Mouse (Mus musculus) cerebellum, postnatal 25 days (tissue): ENCODE data around the gene Pnmal1.

Experiments used
- DNase-seq, 2 experiments: peaks; one replicate each; pipeline ENCODE4 v3.0.0; 2021; ENCODE audit warnings: mixed read lengths in 2 of 2

The Pnmal1 gene

GRCm38 (mm10) chr7:16924037-16924834, 35.2 kb upstream of the Pnmal1 start, which contains the start of gene Calm3:
Gene Calm3, minus strand, starts transcription at chr7:16924114.
- DNase-seq = peak; percentile 100

GRCm38 (mm10) chr7:16928341-16928740, 31.1 kb upstream of the Pnmal1 start:
- no peak for DNase-seq

DNA sequence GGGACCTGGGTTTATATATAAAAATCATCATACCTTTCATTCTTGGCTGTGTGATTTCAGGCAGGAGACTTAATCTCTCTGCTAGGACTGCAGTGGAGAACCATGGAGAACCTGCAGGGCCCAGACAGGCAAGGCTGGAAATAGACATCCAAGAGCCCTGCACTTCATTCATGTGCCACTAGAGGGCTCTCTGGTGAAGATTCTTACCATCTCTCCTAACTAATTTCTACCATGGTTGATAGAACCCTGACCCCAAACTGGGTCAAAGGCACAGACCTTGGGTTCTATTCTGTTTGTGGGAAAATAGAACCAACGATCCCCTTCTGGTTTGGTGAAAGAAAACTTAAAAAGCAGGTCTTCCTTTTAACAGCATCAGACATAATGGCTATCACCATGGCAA, 28.6 kb upstream of the Pnmal1 start:
- DNase-seq = peak; percentile 82 to 90

- peak; percentile 90 to 93 for DNase-seq
Measured at GRCm38 (mm10) chr7:16931968-16932627, 27.4 kb upstream of the Pnmal1 start.

DNA sequence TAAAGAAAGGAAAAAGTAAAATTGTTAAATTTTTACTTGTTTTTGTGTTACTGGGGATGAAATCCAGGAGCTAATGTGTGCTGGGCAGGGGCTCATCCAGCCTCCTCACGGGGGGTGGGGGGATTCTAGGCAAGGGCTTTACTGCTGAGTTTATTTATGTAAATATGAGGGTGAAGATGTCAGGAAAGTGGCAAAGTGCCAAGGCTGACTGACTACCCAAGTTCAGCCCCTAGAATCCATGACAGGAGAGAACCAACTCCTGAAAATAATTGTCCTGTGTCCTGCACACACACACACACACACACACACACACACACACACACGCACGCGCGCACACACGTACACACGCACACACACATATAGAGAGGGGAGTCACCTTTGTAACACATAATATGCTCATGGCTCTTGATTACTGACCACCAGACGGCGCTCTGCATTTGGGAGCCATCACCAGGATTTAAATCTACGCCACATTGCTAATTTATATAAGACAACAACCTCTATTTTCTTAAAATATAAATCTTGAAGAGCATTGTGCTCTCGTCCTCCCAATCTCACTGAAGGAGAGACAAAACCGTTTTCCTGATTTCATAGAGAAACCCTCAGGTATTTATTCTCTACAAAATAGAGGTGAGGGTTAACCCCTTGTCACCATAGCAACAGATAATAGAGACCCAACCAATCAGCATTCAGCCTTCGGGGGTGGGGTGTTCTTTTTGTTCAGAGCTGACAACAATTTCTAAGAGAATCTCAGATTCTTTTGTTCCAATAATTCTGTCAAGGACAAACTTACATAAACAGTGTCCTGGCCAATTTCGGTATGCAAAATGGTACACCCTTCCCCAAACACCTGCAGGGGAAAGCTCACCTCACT, 26.5 kb upstream of the Pnmal1 start:
- peak; percentile 69 to 87 for DNase-seq

DNA sequence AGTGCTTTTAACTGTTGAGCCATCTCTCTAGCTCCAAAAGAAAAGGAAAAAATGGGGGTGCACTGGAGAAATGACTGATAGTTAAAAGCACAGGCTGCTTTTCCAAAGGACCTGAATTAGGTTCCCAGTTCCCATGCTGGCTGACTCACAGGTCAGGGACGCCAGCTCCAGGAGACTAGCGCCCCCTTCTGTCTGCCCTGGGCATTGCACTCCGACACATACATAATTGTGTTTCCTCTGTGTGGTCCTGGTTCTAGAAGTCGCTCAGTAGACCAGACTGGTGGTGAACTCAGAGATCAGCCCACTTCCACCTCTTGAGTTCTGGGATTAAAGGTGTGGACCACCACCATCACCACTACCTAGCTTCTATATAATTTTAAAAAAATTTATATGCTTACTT, 22.2 kb upstream of the Pnmal1 start:
- DNase-seq = peak; percentile 19 to 56

GRCm38 (mm10) chr7:16938117-16938791, 21.2 kb upstream of the Pnmal1 start:
- peak; percentile 49 to 75 for DNase-seq

- no peak for DNase-seq
Measured at GRCm38 (mm10) chr7:16940292-16940691, 19.2 kb upstream of the Pnmal1 start.

DNA sequence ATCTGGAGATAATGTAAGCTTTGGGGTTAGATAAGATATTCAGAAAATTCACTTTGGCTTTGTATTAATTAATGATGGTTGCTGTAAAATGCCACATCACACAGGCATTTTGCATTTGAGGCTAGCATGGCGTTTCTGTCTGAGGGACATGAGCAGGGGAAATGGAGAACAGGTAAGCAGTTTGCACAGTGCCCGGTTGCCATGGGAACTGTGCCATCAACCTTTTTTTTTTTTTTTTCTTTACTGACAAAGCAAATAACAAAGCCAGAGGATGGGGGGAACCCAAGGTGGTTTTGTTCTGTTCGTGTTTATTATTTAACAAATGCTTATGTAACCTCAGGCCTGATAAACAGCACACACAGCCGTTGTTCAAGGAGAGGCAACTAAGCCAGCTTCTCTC, 16.6 kb upstream of the Pnmal1 start:
- no peak for DNase-seq

GRCm38 (mm10) chr7:16944061-16944807, 15.2 kb upstream of the Pnmal1 start, which contains the start of gene Pnmal2:
Gene Pnmal2, plus strand, starts transcription at chr7:16944682.
- DNase-seq = peak; percentile 93 to 96

DNA sequence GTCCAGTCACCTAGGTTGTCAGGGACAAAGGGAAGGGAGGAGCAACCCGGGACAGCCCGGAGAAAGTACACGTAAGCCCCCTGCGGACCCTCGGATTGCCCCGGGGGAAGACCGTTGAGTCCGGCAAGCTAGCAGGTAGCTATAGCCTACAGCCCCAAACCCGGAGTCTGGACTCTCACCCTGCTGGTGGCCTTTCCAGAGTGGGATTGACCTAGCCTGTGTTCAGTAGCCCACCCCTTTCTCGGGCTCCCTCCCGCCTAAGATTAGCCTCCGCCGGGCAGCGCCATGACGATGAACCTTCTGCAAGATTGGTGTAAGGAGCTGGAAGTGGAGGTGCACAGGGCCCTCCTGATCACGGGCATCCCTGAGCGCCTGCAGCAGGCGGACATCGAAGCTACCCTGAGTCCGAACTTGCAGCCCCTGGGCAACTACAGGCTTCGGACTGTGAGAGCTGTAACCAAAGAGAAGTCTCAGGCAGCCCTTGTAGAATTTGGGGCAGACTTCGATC, 14.6 kb upstream of the Pnmal1 start:
- peak in 1 of 2 experiments; percentile 61 for DNase-seq

DNA sequence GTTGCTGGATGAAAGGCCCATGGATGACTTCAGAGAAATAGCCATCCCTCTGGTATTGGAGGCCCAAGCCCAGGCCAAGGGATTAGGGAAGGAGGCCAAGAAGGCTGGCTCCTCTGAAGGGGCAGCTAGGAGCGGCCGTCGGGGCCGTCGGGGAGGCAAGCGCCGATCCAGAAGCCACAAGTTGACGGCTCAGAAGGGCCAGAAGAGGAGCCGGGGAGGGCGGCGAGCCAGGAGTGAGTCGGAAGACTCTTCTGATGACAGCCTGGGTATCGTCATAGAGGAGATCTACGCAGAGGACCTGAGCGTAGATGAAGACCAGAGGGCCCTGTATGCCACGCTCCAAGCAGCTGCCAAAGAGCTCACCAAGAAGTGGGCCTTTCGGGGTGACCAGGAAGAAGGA, 14.1 kb upstream of the Pnmal1 start:
- DNase-seq = peak; percentile 66 to 72

DNA sequence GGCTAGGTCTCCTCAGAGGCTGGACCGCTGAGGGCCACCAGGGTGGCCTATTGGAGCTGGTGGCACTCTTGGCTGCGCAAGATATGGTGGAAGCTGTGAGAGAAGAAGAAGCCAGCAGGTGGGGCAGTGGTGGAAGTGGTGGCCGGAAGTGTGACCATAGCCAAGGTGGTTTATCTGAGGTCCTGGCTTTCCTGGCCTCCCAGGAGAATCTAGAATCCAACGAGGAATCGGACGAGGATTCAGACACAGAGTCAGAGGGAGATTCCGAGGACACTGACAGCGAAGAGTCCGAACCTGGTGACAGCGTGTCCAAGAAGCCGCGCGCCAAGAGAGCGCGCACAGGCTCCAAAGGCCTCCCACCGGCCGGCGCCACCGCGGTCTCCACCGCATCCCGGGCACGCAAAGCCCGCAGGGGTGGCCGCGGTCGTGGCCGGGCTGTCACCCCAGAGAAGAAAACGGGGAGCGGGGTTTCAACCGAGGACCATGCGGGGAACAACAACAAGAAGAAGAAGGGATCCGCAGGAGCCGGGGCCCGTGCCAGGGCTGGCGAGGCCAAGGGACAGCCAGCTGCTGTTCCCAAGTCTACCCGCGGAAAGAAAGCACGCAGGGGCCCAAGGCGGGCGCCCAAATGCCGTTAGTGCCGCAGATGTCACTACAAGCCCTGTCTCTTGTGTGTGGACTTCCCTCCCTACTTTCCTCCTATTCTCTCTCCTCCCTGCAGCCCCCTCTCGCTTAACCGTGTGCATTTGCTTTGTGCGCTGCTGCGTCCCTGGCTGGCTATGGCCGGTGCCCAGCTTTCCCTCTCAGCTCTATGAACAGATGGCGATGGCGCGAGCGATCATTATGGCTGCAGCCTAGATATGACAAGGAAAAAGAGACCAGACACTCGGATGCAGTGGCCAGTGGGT, 12.8 kb upstream of the Pnmal1 start:
- peak; percentile 81 to 82 for DNase-seq

DNA sequence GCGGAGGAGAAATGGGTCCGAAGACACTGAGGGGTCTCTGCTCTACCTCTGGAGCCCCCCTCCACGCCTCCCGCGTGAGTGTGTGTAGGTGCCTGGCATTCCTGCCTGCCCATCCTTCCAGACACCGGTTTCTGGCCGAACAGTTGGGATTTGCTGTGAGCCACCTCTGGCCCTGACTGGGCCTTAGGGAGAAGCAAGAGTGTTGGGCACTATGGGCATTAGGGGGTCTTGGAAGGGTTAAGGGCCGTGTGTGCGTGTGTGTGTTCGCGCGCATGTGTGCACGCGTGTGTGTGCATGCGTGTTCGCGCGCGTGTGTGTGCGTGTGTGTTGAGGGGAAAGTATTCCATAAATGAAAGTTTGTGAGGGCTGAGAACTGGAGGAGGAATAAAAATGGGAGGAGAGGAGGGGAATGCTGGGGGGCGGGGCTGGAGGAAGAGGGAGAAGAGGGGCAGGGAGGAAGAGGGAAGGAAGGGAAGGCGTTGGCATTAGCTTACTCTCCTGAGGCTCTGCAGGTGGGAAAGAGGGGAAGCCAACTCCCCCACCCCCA, 12.1 kb upstream of the Pnmal1 start:
- DNase-seq = peak in 1 of 2 experiments; percentile 74

DNA sequence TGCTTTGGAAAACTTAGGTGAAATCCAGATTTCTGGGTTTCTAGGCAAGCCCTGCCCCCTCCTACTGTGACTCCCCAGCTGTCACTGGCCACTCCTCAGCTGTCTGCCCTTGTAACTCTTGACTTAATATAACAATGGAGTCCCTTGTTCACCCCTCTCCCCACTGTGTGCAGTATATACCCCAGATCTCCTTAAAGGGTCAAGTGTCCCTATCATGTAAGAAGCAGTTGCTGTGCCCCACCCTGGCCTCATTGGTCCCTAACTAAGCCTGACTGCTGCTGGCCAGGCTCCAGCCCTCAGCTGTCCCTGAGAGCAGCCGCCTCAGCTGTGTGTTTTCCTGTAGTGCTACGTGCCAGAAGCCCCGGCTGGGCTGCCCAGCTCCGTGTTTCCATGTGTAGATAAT, 11.5 kb upstream of the Pnmal1 start:
- DNase-seq = peak; percentile 57 to 62

- DNase-seq = peak in 1 of 2 experiments; percentile 58
Measured at GRCm38 (mm10) chr7:16948923-16949458, 10.5 kb upstream of the Pnmal1 start.

DNA sequence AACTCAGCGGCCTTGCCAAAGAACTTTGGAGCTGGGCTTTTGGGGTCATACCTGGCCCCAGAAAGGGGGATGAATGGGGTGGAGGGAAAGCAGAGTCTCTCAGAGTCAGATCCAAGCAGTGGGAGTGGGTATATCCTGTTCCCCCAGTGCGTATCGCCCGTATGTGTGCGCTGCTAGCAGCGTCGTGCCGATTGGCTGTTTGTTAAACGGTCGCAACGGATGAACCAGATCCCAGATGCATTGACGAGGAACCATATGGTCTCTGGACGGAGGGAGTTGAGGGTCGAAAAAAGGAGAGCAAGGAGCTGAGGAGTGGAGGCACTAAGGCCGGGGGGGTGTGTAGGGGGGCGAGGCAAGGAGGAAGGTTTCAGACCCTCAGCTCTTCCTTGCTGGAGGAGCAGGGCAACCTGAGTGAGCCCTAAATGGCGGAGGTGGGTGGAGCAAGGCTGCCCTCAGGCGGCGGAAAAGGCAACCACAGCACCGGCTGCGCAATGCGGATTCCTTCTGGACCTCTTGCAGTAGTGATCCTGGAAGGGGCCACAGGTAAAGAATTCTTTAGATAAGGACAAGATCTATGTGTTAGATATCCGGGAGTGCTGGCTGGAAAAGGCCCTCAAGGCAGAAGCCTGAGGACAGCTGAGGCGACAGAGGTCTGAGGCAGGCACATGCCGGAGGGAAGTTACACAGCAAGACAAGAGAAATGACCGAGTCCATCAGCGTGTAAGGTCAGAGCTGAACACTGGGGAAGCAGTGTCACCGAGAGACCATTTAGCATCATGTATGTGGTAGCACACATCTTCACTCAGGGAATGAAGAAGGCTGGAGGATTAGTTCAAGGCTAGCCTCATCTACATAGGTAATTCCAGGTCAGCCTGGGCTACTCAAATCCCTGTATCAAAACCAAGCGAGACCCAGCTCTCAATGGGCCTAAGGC, 9.3 kb upstream of the Pnmal1 start:
- DNase-seq = peak; percentile 93 to 94

GRCm38 (mm10) chr7:16950861-16951635, 8.4 kb upstream of the Pnmal1 start:
- DNase-seq = peak; percentile 82 to 86
